Mouse (Mus musculus) thymus, adult 2 months (tissue): ENCODE measurements around the gene Gm49369. TPM values are rescaled to one million over a fixed set of nuclear protein-coding genes. Genes with fewer than 3 reads are reported as not detected.

Source experiments
- DNase-seq: peaks from one replicate; pipeline ENCODE4 v3.0.0; 2021
- H3K27ac ChIP-seq: fragments of 200-500 bp; 2 replicates; pipeline ENCODE4 v1.5.1; 2012; ENCODE audit warnings: low read length, control low read depth; ENCODE audit not compliant: control insufficient read depth, insufficient read depth
- H3K27me3 ChIP-seq: fragments of 200-500 bp; 2 replicates; pipeline ENCODE4 v1.6.1; 2012; ENCODE audit warnings: mild to moderate bottlenecking, low read length, moderate library complexity, mixed read lengths; ENCODE audit not compliant: control insufficient read depth, insufficient read depth
- H3K36me3 ChIP-seq: fragments of 200-500 bp; 2 replicates; pipeline ENCODE4 v1.6.1; 2012; ENCODE audit warnings: mild to moderate bottlenecking, low read length, moderate library complexity; ENCODE audit not compliant: control insufficient read depth, insufficient read depth
- H3K4me1 ChIP-seq: fragments of 200-500 bp; replicated peaks from 2 replicates; pipeline ENCODE4 v1.6.1; 2012; ENCODE audit warnings: low read length; ENCODE audit not compliant: control insufficient read depth, insufficient read depth
- H3K4me3 ChIP-seq: fragments of 200-500 bp; 2 replicates; pipeline ENCODE4 v1.5.1; 2012; ENCODE audit warnings: mild to moderate bottlenecking, low read length, control low read depth, moderate library complexity; ENCODE audit not compliant: control insufficient read depth, insufficient read depth
- CTCF ChIP-seq: fragments of 200-500 bp; IDR thresholded peaks from 2 replicates; pipeline ENCODE4 v1.5.1; 2012; ENCODE audit warnings: mild to moderate bottlenecking, control low read depth, low read length, moderate library complexity, borderline replicate concordance; ENCODE audit not compliant: control insufficient read depth, poor library complexity, insufficient read depth; ENCODE audit errors: extremely low read depth
- POLR2A ChIP-seq: fragments of 200-500 bp; IDR thresholded peaks from 2 replicates; pipeline ENCODE4 v1.6.1; 2012; ENCODE audit warnings: mild to moderate bottlenecking, low read length, control low read depth, moderate library complexity; ENCODE audit not compliant: control insufficient read depth, poor library complexity, insufficient read depth; ENCODE audit errors: extremely low read depth
- WGBS: fragments of 180-500 bp; shearing (Covaris S2); methylation state at CpG from one replicate; pipeline ENCODE4 v1.1.7; 2018; 5-methylcytosine and 5-hydroxymethylcytosine counted together
- polyA plus RNA-seq: library from polyadenylated mRNA; depleted of rRNA; stranded (reverse); fragments of >200 nt; gene quantifications from 2 replicates; pipeline ENCODE4 v1.2.3, GENCODE M21; 2012

The Gm49369 gene
- polyA plus RNA-seq, 1 experiment, result 0.23 TPM

DNA sequence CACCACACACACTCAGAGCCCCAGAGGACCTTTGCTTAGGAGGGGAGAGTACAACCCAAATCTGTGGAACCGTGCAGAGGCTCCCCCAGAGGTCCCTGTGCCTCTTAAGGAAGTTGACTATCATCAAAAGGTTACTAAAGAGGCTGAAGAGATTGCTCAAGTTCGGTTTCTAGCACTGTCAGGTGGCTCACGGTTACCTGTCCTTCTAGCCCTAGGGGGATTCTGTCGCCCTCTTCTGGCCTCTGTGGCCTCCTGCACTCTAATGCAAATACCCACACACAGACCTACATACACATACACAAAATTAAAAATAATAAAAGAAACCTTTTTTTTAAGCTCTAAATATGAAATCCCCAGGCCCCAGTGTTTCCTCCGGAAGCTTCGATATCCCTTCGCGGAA is 36.2 kb upstream of the Gm49369 start:
- WGBS, result 92% methylated on average over 8 of the region's 8 CpGs
- DNase-seq, result no peak
- no peak overlapping the region for H3K4me3 ChIP-seq
- no peaks in the 10 kb centered on the region for H3K27me3 ChIP-seq
- no peak for TF ChIP-seq POLR2A
- no peak for TF ChIP-seq CTCF
- H3K4me1 ChIP-seq, result peaks cover 20% of the 10 kb centered on the region
- no peaks in the 10 kb centered on the region for H3K36me3 ChIP-seq
- no peak overlapping the region for H3K27ac ChIP-seq

DNA sequence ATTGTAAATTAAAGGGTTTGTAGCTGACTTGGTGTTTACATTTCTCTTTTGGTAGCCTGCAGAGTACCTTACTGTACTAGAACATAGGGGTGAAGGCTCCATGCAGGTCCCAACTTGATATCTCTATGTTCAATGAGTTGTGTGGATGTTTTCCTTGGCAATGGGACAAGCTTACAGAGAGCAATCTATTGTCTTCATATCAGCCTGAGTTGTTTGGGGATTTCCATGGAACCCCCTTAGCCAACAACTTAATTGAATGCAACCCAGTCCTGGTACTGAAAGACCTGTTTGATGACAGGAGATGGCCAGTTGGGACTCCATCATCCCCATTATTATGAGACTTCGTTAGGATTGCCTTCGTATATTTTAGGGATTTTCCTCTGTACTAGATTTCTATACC is 35.6 kb upstream of the Gm49369 start:
- no peaks in the 10 kb centered on the region for H3K36me3 ChIP-seq
- H3K27ac ChIP-seq, result no peak overlapping the region
- DNase-seq, result no peak
- H3K27me3 ChIP-seq, result no peaks in the 10 kb centered on the region
- TF ChIP-seq CTCF, result no peak
- no peak for TF ChIP-seq POLR2A
- H3K4me3 ChIP-seq, result no peak overlapping the region
- H3K4me1 ChIP-seq, result peaks cover 17% of the 10 kb centered on the region
- 93% methylated on average over 2 of the region's 2 CpGs for WGBS

DNA sequence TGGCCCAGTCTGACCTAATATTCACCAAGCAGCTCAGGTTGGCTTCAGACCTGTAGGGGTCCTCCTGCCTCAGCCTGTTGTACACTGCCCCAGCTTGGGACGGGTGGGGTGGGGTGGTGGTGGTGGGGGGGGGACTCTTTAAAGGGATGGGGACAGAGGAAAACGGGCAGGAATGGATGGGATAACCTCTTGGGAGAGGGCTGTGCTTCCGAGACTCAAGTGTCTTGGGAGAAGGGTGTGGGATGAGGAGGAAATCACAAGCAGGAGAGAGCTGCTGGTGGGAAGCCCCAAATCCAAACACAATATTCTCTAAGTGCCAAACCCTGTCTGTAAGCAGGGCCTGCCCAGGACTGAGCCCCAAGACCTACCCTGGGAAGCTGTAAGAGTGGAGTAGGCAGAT is 33.8 kb upstream of the Gm49369 start:
- Histone ChIP-seq H3K36me3 (no peaks in the 10 kb centered on the region), H3K4me1 (peaks cover 4% of the 10 kb centered on the region), H3K27me3 (no peaks in the 10 kb centered on the region), H3K4me3 (no peak overlapping the region), H3K27ac (no peak overlapping the region)
- no peak for DNase-seq
- no peak for TF ChIP-seq POLR2A
- 97% methylated on average over 3 of the region's 3 CpGs for WGBS

DNA sequence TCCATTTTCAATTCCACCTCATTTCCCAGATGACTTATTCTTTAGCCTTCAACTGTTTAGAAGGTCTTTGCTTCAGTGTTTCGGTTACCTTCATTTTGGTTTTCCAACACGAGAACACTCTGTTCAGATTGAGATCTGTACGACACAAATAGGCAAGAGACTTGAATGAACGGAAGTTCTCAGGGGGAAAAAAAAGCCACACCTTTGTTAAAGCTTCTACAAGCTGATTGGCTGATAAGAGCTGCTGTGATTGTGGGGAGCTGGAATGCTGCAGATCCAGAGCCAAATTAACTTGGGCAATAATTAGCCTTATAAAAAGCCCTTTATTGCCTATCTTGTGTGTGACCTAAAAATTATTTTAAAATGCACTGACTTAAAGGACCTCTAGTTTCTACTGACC is 32.8 kb upstream of the Gm49369 start:
- Histone ChIP-seq H3K36me3 (no peaks in the 10 kb centered on the region), H3K27me3 (no peaks in the 10 kb centered on the region), H3K27ac (no peak overlapping the region), H3K4me1 (no peaks in the 10 kb centered on the region), H3K4me3 (no peak overlapping the region)
- 79% methylated on average over 4 of the region's 4 CpGs for WGBS
- TF ChIP-seq POLR2A, result no peak
- TF ChIP-seq CTCF, result no peak
- no peak for DNase-seq

DNA sequence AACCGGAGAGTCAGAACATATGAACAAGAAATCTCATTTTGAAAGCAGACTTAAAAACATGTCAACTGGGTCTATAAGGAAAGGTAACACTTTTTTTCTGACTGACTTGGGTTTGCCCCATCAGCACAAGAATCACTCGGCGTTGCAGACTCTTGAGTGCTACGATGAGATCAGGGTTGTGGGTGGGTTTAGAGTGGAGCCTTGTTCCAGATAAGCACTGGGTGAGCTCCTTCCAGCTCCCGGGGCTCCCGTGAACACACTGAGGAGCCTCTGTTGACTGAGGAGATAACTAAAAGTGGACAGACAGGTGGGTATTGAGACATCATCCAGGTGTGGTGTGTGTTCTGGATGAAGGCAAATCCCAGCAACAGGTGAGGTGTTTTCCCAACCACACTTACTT is 30.8 kb upstream of the Gm49369 start:
- Histone ChIP-seq H3K4me3 (no peak overlapping the region), H3K4me1 (no peaks in the 10 kb centered on the region), H3K27ac (no peak overlapping the region), H3K36me3 (no peaks in the 10 kb centered on the region), H3K27me3 (no peaks in the 10 kb centered on the region)
- DNase-seq, result no peak
- TF ChIP-seq CTCF (no peak), POLR2A (no peak)
- 98% methylated on average over 6 of the region's 6 CpGs for WGBS

DNA sequence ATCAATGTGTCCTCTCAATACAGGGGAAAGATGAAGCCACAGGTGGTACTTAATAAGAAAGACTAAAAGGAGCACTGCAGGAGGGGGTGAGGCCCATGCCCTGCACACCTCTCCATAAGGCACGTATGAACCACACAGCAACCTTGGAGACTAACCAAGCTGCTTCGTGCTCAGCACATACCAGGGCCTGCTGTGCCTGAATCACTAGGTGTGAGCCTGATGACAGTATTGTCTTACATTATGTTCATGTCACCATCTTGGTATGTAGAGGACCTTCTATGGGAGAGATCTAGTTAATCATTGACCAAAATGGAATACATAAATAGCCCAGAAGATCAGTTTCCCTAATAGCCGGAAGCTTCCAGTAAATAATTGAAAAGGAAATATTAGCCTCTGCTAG is 27.1 kb upstream of the Gm49369 start:
- H3K27ac ChIP-seq, result no peak overlapping the region
- H3K4me3 ChIP-seq, result no peak overlapping the region
- DNase-seq, result no peak
- TF ChIP-seq POLR2A (no peak), CTCF (no peak)
- no peaks in the 10 kb centered on the region for H3K4me1 ChIP-seq
- H3K36me3 ChIP-seq, result no peaks in the 10 kb centered on the region
- H3K27me3 ChIP-seq, result no peaks in the 10 kb centered on the region
- 96% methylated on average over 3 of the region's 3 CpGs for WGBS

DNA sequence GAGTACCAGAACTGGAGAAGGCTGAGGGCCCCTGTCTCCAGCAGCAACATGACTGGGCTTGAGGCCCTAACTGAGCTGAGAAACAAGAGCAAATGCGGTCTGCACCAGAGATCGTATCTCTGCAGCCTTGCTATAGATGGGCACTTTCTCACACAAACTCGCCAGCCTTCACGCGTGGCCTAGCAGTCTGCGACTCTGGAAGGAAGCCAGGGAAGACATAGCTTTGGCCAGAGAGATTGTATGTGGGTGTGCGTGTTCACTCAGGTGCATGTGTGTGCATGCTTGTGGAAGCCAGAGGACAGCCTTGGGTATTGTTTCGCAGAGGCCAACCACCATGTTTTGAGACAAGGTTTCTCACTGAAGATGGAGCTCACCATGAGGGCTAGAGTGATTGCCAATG is 26.2 kb upstream of the Gm49369 start:
- H3K4me3 ChIP-seq, result no peak overlapping the region
- TF ChIP-seq CTCF (no peak), POLR2A (no peak)
- peaks cover 4% of the 10 kb centered on the region for H3K4me1 ChIP-seq
- WGBS, result 97% methylated on average over 8 of the region's 8 CpGs
- H3K36me3 ChIP-seq, result no peaks in the 10 kb centered on the region
- H3K27ac ChIP-seq, result no peak overlapping the region
- no peak for DNase-seq
- H3K27me3 ChIP-seq, result no peaks in the 10 kb centered on the region
